In the genomic region with DNA sequence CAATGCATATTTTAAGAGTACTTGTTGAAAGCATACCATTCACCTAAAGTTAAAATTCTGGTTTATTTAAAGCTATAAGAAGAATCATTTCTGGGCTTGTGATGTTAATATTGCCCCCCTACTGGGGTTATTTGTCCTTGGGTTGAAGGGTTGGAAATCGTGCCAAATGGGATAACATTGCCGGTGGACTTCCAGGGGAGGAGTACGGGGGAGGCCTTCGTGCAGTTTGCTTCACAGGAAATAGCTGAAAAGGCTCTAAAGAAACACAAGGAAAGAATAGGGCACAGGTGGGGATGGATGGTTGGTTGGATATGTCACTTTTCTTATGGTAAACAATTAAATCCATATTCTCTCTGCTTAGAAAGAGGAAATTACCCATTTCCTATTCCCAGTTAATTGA, we compare ENCODE assay signal across 9 mouse cellular contexts. TPM values are rescaled to one million over a fixed set of nuclear protein-coding genes. Genes with fewer than 3 reads are reported as not detected.
A peak's percentile ranks its signal among the peaks of the same experiment; 100 is the strongest.
DNase-seq lines count a peak whose midpoint lies in the region; ATAC-seq lines count a peak whose summit lies in the region.
"Had no signal": no experiment of that assay in that cellular context is flagged by ENCODE, and none has a peak within 500 bp of the region (broad histone marks: within the 10 kb centered on the region; RNA-seq: fewer than 3 reads in every experiment).

No protein-coding gene starts in this region.

- no peak for ATAC-seq in neural tube, embryonic 11.5 days (ENCODE audit: insufficient read depth, low FRiP score, low TSS enrichment)
- no peak for ATAC-seq in limb, embryonic 15.5 days (ENCODE audit: insufficient number of reproducible peaks, low FRiP score, low TSS enrichment, low read depth)
- ATAC-seq in stomach, embryonic 16.5 days (ENCODE audit: insufficient read depth, low FRiP score) = no peak
- no peak for ATAC-seq in inflammation-experienced regulatory T-cells, adult 6 months
- ATAC-seq in frontal cortex, adult (ENCODE audit: low TSS enrichment) = no peak

- no peak overlapping the region for H3K9ac ChIP-seq in neural tube, embryonic 11.5 days (ENCODE audit: low read length)
- H3K9ac ChIP-seq in limb, embryonic 15.5 days = no peak overlapping the region
- H3K9ac ChIP-seq in stomach, embryonic 16.5 days (ENCODE audit: low read length) = no peak overlapping the region

- H3K4me3 ChIP-seq in neural tube, embryonic 11.5 days (ENCODE audit: low read depth, low read length) = 0 out of 2 replicates have a peak overlapping the region, but pooled peaks have one; percentile 16
- peak overlapping the region; percentile 14; the same call in 1 of the 2 replicates for H3K4me3 ChIP-seq in limb, embryonic 15.5 days
- H3K4me3 ChIP-seq in stomach, embryonic 16.5 days (replicated peaks; ENCODE audit: low read length) = peak overlapping the region; percentile 23; the same call in 1 of the 2 replicates

- H3K9me3 ChIP-seq in neural tube, embryonic 11.5 days (ENCODE audit: control insufficient read depth, low read length) = no peaks in the 10 kb centered on the region
- H3K9me3 ChIP-seq in limb, embryonic 15.5 days = no peaks in the 10 kb centered on the region
- H3K9me3 ChIP-seq in stomach, embryonic 16.5 days (replicated peaks; ENCODE audit: control insufficient read depth, low read length) = no peaks in the 10 kb centered on the region

- peaks cover 11% of the 10 kb centered on the region for H3K4me1 ChIP-seq in neural tube, embryonic 11.5 days (ENCODE audit: control insufficient read depth, insufficient read depth, low read length)
- H3K4me1 ChIP-seq in limb, embryonic 15.5 days = peaks cover 13% of the 10 kb centered on the region
- H3K4me1 ChIP-seq in stomach, embryonic 16.5 days (ENCODE audit: control insufficient read depth, insufficient read depth, low read length) = peaks cover 19% of the 10 kb centered on the region

- H3K36me3 ChIP-seq in neural tube, embryonic 11.5 days (ENCODE audit: control insufficient read depth, insufficient read depth, low read length) = peaks cover 11% of the 10 kb centered on the region
- H3K36me3 ChIP-seq in limb, embryonic 15.5 days = peaks cover 37% of the 10 kb centered on the region
- peaks cover 32% of the 10 kb centered on the region for H3K36me3 ChIP-seq in stomach, embryonic 16.5 days (ENCODE audit: control insufficient read depth, insufficient read depth, low read length)

- peak; percentile 37 to 42 for DNase-seq in cerebellum, postnatal 10 days
- DNase-seq in cerebellum, adult 9-10 months = no peak
- no peak for DNase-seq in neural tube, embryonic 11.5 days (ENCODE audit: low spot score)
- no peak for DNase-seq in neural tube, embryonic 10.5 days (ENCODE audit: extremely low spot score, low spot score)
- DNase-seq: adrenal gland, adult 8-10 months had no signal

- H3K27me3 ChIP-seq in neural tube, embryonic 11.5 days (ENCODE audit: control insufficient read depth, insufficient read depth, low read length) = no peaks in the 10 kb centered on the region
- H3K27me3 ChIP-seq in limb, embryonic 15.5 days = no peaks in the 10 kb centered on the region
- no peaks in the 10 kb centered on the region for H3K27me3 ChIP-seq in stomach, embryonic 16.5 days (ENCODE audit: control insufficient read depth, insufficient read depth, low read length)

- 50% methylated on average over 4 of the region's 4 CpGs for WGBS in neural tube, embryonic 11.5 days
- WGBS in limb, embryonic 15.5 days = 24% methylated on average over 4 of the region's 4 CpGs
- 15% methylated on average over 4 of the region's 4 CpGs for WGBS in stomach, embryonic 16.5 days

- H3K27ac ChIP-seq in neural tube, embryonic 11.5 days (ENCODE audit: low read depth, low read length) = no peak overlapping the region
- no peak overlapping the region for H3K27ac ChIP-seq in limb, embryonic 15.5 days
- no peak overlapping the region for H3K27ac ChIP-seq in stomach, embryonic 16.5 days (ENCODE audit: low read length)

- H3K4me2 ChIP-seq in neural tube, embryonic 11.5 days (ENCODE audit: low read depth) = peak overlapping the region; percentile 25; the same call in 1 of the 2 replicates
- H3K4me2 ChIP-seq in limb, embryonic 15.5 days = peak overlapping the region; percentile 23; the same call in 1 of the 2 replicates
- peak overlapping the region; percentile 51 for H3K4me2 ChIP-seq in stomach, embryonic 16.5 days (ENCODE audit: low read depth, low read length)

RNA-seq across cellular contexts. Expression of a gene that starts 4.5 kb away (rescaled TPM):
- polyA plus RNA-seq in neural tube, embryonic 11.5 days (2014; fragmentation: Nextera tagmentation; extraction: Ambion mirVana) = 840 and 876 TPM in 2 replicates
- polyA plus RNA-seq in limb, embryonic 15.5 days (2015; fragmentation: Nextera tagmentation; extraction: Ambion mirVana) = 370 and 395 TPM in 2 replicates
- polyA plus RNA-seq in stomach, embryonic 16.5 days (2015; fragmentation: Nextera tagmentation; extraction: Ambion mirVana) = 346 and 352 TPM in 2 replicates
- polyA plus RNA-seq in inflammation-experienced regulatory T-cells, adult 6 months (2017; shearing (Covaris generic)) = 100 to 1,000 TPM; 155 to 240 (median 214) TPM

RNA-seq across cellular contexts. Expression of a gene that starts 27.0 kb away (rescaled TPM):
- not detected in 2 replicates for polyA plus RNA-seq in neural tube, embryonic 11.5 days (2014; fragmentation: Nextera tagmentation; extraction: Ambion mirVana)
- 0.37 TPM in 1 of 2 replicates, not detected in the other for polyA plus RNA-seq in limb, embryonic 15.5 days (2015; fragmentation: Nextera tagmentation; extraction: Ambion mirVana)
- 0.19 and 0.46 TPM in 2 replicates for polyA plus RNA-seq in stomach, embryonic 16.5 days (2015; fragmentation: Nextera tagmentation; extraction: Ambion mirVana)
- not detected for polyA plus RNA-seq in inflammation-experienced regulatory T-cells, adult 6 months (2017; shearing (Covaris generic))

RNA-seq across cellular contexts. Expression of a gene that starts 49.6 kb away (rescaled TPM):
- polyA plus RNA-seq in neural tube, embryonic 11.5 days (2014; fragmentation: Nextera tagmentation; extraction: Ambion mirVana) = 26.0 and 28.0 TPM in 2 replicates
- 23.5 and 24.3 TPM in 2 replicates for polyA plus RNA-seq in limb, embryonic 15.5 days (2015; fragmentation: Nextera tagmentation; extraction: Ambion mirVana)
- 19.5 and 20.2 TPM in 2 replicates for polyA plus RNA-seq in stomach, embryonic 16.5 days (2015; fragmentation: Nextera tagmentation; extraction: Ambion mirVana)
- polyA plus RNA-seq in inflammation-experienced regulatory T-cells, adult 6 months (2017; shearing (Covaris generic)) = 10 to 100 TPM in 2 of 3 experiments, 1 to 10 TPM in 1; 7.8 to 13.4 (median 12.2) TPM

RNA-seq across cellular contexts. Expression of a gene that starts 55.8 kb away (rescaled TPM):
- 240 and 252 TPM in 2 replicates for polyA plus RNA-seq in neural tube, embryonic 11.5 days (2014; fragmentation: Nextera tagmentation; extraction: Ambion mirVana)
- polyA plus RNA-seq in limb, embryonic 15.5 days (2015; fragmentation: Nextera tagmentation; extraction: Ambion mirVana) = 293 and 330 TPM in 2 replicates
- polyA plus RNA-seq in stomach, embryonic 16.5 days (2015; fragmentation: Nextera tagmentation; extraction: Ambion mirVana) = 341 and 342 TPM in 2 replicates
- polyA plus RNA-seq in inflammation-experienced regulatory T-cells, adult 6 months (2017; shearing (Covaris generic)) = 100 to 1,000 TPM; 189 to 258 (median 196) TPM

Comparison
In these comparisons a context has a peak if more than half of its experiments do, and no peak if none do; other contexts are left out.
1. DNase-seq: peak in cerebellum, postnatal 10 days (2 of 2); none in cerebellum, adult 9-10 months (single experiment), neural tube, embryonic 11.5 days (single experiment) and neural tube, embryonic 10.5 days (single experiment).
2. Peak in every context shown above with its lines, with median percentiles within 50 percentile points of each other: H3K4me2 ChIP-seq and H3K4me3 ChIP-seq.